Mouse (Mus musculus) heart, postnatal 10 days (tissue): ENCODE results near the gene Arhgef3. TPM values are rescaled to one million over a fixed set of nuclear protein-coding genes. Genes with fewer than 3 reads are reported as not detected.
"Not testable (repeated sequence)": the region's sequence is repeated elsewhere in the genome, so short reads cannot be mapped to it uniquely, and the experiment has no call there.

Source experiments
- DNase-seq, 2 experiments: peaks; one replicate each; pipeline ENCODE4 v3.0.0; 2021
- intact Hi-C: fragments of 180-260 bp; cut with DNase I; formaldehyde crosslinking; loops from one replicate; pipeline ENCODE4 v1.15.1; 2025
- total RNA-seq, 2 experiments: library from RNA; stranded (reverse); gene quantifications; 2 replicates each; pipeline ENCODE4 v1.2.3; 2021

Gene Arhgef3
- total RNA-seq, 2 experiments from 2014 or later = 32.4 to 33.5 TPM

- intact Hi-C loops = no loop called here
Observed at GRCm38 (mm10) chr14:27242769-27243168, 128.1 kb downstream of the Arhgef3 start.

DNA sequence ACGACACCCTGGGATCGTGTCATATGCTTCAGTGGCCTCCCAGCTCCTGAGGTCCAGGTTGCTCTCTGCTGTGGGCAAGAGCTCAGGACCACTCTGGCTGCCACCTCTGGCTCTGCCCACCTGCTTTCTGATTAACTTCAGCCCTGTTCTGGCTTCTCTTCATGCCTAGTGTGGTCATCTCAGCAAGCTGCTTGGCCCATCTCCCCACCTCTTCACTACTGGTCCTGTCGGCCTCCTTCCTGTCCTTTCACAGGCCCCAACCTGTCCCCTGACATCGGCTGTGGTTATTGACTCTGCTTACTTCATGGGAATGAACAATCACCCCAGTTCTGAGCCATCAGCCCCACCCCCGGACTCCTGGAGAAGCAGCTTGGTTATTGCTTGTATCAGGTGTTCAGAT is 128.9 kb downstream of the Arhgef3 start:
- no peak for DNase-seq
- intact Hi-C loops = no loop called here

More at GRCm38 (mm10) chr14:27242769-27243168, 128.1 kb downstream of the Arhgef3 start:
- no peak for DNase-seq

GRCm38 (mm10) chr14:27244898-27245297 is 130.2 kb downstream of the Arhgef3 start:
- intact Hi-C loops = no loop called here
- DNase-seq = no peak

GRCm38 (mm10) chr14:27246424-27246823 is 131.7 kb downstream of the Arhgef3 start:
- peak in 1 of 2 experiments; percentile 23 for DNase-seq
- intact Hi-C loops = no loop called here

DNA sequence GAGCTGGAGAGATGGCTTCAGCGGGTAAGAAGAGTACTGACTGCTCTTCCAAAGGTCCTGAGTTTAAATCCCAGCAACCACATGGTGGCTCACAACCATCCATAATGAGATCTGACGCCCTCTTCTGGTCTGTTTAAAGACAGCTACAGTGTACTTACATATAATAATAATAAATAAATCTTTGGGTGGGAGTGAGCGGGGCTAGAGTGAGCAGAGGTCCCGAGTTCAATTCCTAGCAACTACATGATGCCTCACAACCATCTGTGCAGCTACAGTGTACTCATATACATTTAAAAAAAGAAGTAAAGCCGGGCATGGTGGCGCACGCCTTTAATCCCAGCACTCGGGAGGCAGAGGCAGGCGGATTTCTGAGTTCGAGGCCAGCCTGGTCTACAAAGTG is 132.2 kb downstream of the Arhgef3 start:
- DNase-seq, intact Hi-C loops: not testable (repeated sequence)

- intact Hi-C loops = no loop called here
- no peak for DNase-seq
Observed at GRCm38 (mm10) chr14:27249121-27249520, 134.4 kb downstream of the Arhgef3 start.

GRCm38 (mm10) chr14:27250281-27250789 is 135.6 kb downstream of the Arhgef3 start:
- no peak for DNase-seq
- intact Hi-C loops = no loop called here

DNA sequence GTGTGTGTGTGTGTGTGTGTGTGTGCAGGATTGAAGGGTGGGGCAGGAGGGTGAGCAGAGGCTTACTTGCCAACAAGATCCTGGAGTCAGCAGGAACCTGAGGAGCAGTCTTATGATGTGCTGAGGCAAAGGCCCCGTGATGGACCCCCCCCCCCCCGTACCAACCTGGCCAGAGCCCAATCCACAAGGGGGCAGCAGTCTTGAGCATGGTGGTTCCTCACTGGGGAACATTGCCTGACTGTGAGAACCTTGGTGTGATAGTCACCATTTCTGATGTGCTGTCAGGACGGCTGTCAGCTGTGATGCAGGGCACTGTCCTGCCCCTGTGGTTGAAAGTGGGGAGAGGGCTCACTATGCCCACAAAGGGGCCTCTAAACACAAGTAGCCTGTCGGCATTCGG is 138.7 kb downstream of the Arhgef3 start:
- intact Hi-C loops = no loop called here
- no peak for DNase-seq

DNA sequence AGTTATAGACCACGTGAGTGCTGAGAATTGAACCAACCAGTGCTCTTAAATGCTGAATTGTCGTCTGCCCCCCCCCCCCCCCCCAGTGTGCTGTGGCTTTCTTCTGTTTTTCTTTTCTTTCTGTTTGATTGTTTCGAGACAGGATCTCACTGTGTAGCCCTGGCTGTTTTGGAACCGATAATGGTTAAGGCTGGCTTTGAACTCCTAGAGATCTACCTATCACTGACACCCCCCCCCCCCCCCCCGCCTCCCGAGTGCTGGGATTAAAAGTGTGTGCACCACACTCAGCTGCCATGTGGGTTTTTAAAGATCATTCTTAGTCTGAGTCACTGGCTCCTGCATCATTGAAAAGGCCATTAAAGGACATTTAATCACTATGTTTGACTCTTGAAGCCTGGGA is 147.7 kb downstream of the Arhgef3 start:
- intact Hi-C loops = no loop called here
- DNase-seq = no peak

GRCm38 (mm10) chr14:27266601-27267000 is 151.9 kb downstream of the Arhgef3 start:
- DNase-seq = no peak
- intact Hi-C loops = no loop called here

GRCm38 (mm10) chr14:27268137-27268536 is 153.4 kb downstream of the Arhgef3 start:
- intact Hi-C loops = no loop called here

GRCm38 (mm10) chr14:27268986-27269700 is 154.4 kb downstream of the Arhgef3 start:
- DNase-seq = no peak
- intact Hi-C loops = no loop called here

More at GRCm38 (mm10) chr14:27268137-27268536, 153.4 kb downstream of the Arhgef3 start:
- no peak for DNase-seq

DNA sequence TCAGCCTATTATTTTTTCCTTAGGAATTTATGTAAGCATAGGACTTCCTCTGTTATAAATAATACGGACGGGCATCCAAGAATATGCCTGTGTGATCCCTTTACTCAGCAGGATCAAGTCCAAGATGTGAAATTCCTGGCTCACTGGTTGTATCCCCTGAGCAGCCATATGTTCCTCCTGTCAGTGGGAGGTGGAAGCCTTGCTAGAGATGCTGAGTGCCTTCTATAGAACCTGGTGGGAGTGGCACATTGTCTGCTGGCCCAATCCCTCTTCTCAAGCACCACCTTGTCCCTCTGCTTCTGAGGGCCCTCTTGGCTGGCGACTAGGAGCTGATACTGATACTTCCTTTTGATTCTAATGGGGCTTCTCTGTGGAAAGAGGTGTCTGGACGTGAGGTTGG is 155.1 kb downstream of the Arhgef3 start:
- no peak for DNase-seq
- intact Hi-C loops = no loop called here

GRCm38 (mm10) chr14:27270466-27270865 is 155.8 kb downstream of the Arhgef3 start:
- DNase-seq = no peak
- intact Hi-C loops = no loop called here

DNA sequence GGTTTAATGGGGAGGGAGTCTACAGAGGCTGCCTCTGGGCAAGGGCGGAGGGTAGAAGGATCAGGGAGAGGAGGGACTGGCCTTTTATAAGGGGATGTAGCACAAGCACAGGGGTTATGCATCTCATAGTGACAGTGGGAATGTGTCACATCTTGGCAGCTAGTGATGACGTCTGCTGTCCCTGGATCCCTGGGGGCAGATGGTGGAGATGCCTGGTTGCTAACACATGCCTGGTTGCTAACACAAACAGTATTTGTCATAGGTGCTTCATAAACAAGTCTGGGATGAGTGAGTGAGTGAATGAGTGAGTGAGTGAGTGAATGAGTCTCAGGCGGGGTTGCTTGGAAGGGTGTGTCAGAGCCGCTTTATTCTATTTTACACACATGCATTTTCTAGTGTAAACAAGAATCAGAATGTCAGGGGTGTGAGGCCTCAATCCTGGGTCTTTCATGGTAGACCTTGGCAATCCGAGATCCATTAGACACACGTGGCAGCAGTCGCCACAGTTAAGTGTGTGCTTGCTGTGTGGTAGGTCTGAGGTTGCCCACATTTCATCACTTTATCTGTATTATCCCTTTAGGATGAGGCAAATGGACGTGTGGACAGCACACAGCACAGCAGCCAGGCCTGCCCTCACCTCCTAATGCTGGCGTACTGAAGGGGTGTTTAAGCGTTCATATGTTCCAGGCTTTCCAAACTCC is 156.8 kb downstream of the Arhgef3 start:
- intact Hi-C loops = no loop called here
- DNase-seq = no peak

- DNase-seq = no peak
- intact Hi-C loops = no loop called here
Observed at GRCm38 (mm10) chr14:27272072-27272834, 157.6 kb downstream of the Arhgef3 start.

DNA sequence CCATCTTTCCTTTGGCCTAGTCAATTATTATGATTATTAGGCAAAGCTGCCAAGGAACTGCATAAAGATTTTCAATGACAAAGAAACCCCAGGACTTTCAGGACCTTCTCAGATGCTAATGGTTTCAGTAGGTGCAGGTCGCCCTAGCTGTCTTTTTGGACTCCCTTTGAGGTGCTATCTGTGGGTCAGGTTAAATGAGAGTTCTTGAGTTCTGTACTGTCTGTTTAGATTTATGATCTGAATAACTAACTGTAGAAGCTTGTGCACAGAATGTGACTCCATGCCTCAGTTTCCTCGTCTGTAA is 158.1 kb downstream of the Arhgef3 start:
- no peak for DNase-seq
- intact Hi-C loops = no loop called here

DNA sequence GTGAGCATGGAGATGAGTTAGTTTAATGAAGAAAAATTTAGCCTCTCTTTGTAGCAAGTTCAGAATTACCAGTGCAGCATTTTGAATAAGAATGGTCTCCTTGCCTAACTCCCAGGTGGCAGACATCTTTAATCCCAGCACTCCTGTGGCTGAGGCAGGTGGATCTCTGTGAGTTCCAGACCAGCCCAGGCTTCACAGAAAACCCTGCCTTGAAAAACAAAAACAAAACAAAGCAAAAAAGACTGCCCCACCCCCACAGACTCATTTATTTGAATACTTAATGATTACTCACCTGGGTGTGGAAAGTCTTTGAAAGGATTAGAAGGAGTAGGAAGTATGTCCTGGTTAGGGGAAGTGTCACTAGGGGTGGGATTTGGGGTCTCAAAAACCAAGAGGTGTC is 158.5 kb downstream of the Arhgef3 start:
- intact Hi-C loops = no loop called here
- no peak for DNase-seq

DNA sequence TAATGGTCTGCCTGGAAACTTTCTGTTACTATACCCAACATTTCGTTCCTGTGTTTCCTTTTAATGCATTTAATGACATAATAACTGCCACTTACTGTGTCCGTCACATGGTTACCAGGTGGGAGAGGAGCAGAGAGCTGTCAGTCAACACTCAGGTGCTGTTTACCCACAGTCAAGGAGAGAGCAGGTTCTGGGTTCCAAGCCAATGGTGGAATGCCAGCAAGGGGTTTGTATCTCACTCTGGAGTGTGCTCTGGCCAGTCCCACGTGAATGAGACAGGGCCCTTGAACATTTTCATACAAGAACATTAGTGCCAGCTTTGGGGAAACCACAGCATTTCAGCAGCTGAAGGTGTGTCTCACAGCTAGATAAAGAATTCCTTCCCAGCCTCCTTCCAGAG is 162.6 kb downstream of the Arhgef3 start:
- intact Hi-C loops = no loop called here
- DNase-seq = no peak

GRCm38 (mm10) chr14:27280201-27280890 is 165.6 kb downstream of the Arhgef3 start:
- intact Hi-C loops = no loop called here
- DNase-seq = no peak

DNA sequence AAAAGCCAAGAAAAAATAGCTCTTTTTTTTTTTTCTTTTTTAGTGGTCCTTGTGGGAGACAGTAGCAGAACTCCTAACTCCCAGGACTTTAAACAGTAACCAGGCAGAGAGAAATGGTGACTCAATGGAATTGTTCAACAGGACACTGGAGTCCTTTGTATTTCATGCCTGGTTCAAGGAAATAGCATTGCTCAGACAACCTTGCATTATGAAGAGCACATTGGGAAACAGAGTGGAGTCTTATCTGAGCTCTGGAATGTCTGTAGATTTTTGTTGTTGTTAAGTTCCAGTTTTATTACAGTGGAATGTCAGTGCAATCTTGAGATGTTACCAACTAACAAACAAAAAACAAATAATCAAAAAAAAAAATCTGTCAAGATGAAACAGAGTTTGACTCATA is 169.3 kb downstream of the Arhgef3 start:
- no peak for DNase-seq
- intact Hi-C loops = no loop called here
